Mouse (Mus musculus) C2C12 (cell line): ENCODE data around the gene Cdk15. TPM values are rescaled to one million over a fixed set of nuclear protein-coding genes. Genes with fewer than 3 reads are reported as not detected.

Experiments
- H3K27me3 ChIP-seq: one replicate; pipeline ENCODE4 v1.6.1; 2011; ENCODE audit not compliant: control insufficient read depth, insufficient read depth, insufficient read length
- H3K36me3 ChIP-seq: one replicate; pipeline ENCODE4 v1.6.1; 2011; ENCODE audit not compliant: control insufficient read depth, insufficient read depth
- H3K4me3 ChIP-seq: one replicate; pipeline ENCODE4 v1.5.1; 2011; ENCODE audit warnings: mild to moderate bottlenecking, control low read depth; ENCODE audit not compliant: poor library complexity, insufficient read depth, severe bottlenecking
- H3K79me2 ChIP-seq: one replicate; pipeline ENCODE4 v1.6.1; 2011; ENCODE audit not compliant: control insufficient read depth, insufficient read depth
- H3K79me3 ChIP-seq: one replicate; pipeline ENCODE4 v1.6.1; 2011; ENCODE audit warnings: low read depth, control low read depth
- H3ac ChIP-seq: one replicate; pipeline ENCODE3; 2011; ENCODE audit warnings: low read depth; ENCODE audit not compliant: control insufficient read depth, insufficient read length
- CEBPB ChIP-seq: IDR thresholded peaks from one replicate; pipeline ENCODE4 v1.6.1; 2011; ENCODE audit warnings: low read depth, mild to moderate bottlenecking, control low read depth, moderate library complexity
- CTCF ChIP-seq: IDR thresholded peaks from one replicate; pipeline ENCODE4 v1.5.1; 2011; ENCODE audit not compliant: control insufficient read depth, insufficient read depth, insufficient read length
- FOSL1 ChIP-seq: IDR thresholded peaks from one replicate; pipeline ENCODE4 v1.8.0; 2011; ENCODE audit warnings: mild to moderate bottlenecking, low read length; ENCODE audit not compliant: poor library complexity, insufficient read depth, severe bottlenecking
- MAX ChIP-seq: IDR thresholded peaks from one replicate; pipeline ENCODE4 v1.6.1; 2011; ENCODE audit warnings: mild to moderate bottlenecking, control low read depth
- MYOD1 ChIP-seq: IDR thresholded peaks from one replicate; pipeline ENCODE4 v1.6.1; 2011; ENCODE audit warnings: low read depth; ENCODE audit not compliant: control insufficient read depth, insufficient read length
- MYOG ChIP-seq: IDR thresholded peaks from one replicate; pipeline ENCODE4 v1.6.1; 2011; ENCODE audit not compliant: control insufficient read depth, insufficient read length; ENCODE audit errors: extremely low read depth
- USF1 ChIP-seq: IDR thresholded peaks from one replicate; pipeline ENCODE4 v1.6.1; 2011; ENCODE audit warnings: low read depth, mild to moderate bottlenecking, control low read depth, moderate library complexity
- polyA plus RNA-seq: library from polyadenylated mRNA; unstranded; fragments of >200 nt; fragmentation: generic; extraction: Trizol; gene quantifications from one replicate; pipeline ENCODE4 v1.2.1, GENCODE M21; 2012; ENCODE audit warnings: missing spikeins

Cdk15 gene
- polyA plus RNA-seq, 1 experiment, result 0.05 TPM

GRCm38 (mm10) chr1:59326854-59327395 is 70.2 kb downstream of the Cdk15 start:
- H3ac ChIP-seq, result no peak overlapping the region
- no peaks in the 10 kb centered on the region for H3K79me2 ChIP-seq
- no peak overlapping the region for H3K4me3 ChIP-seq
- no peaks in the 10 kb centered on the region for H3K36me3 ChIP-seq
- TF ChIP-seq MYOD1 (no peak), FOSL1 (no peak), MAX (no peak), CEBPB (no peak), USF1 (no peak), CTCF (no peak), MYOG (no peak)
- no peaks in the 10 kb centered on the region for H3K79me3 ChIP-seq
- H3K27me3 ChIP-seq, result no peaks in the 10 kb centered on the region

GRCm38 (mm10) chr1:59332737-59333385 is 76.2 kb downstream of the Cdk15 start:
- H3ac ChIP-seq, result no peak overlapping the region
- no peak overlapping the region for H3K4me3 ChIP-seq
- no peaks in the 10 kb centered on the region for H3K79me2 ChIP-seq
- H3K27me3 ChIP-seq, result no peaks in the 10 kb centered on the region
- no peaks in the 10 kb centered on the region for H3K36me3 ChIP-seq
- no peaks in the 10 kb centered on the region for H3K79me3 ChIP-seq
- TF ChIP-seq FOSL1 (no peak), CTCF (no peak), MYOD1 (no peak), CEBPB (no peak), USF1 (no peak), MAX (no peak), MYOG (no peak)

- Histone ChIP-seq H3K36me3 (no peaks in the 10 kb centered on the region), H3K27me3 (no peaks in the 10 kb centered on the region), H3K79me2 (no peaks in the 10 kb centered on the region), H3ac (no peak overlapping the region), H3K4me3 (no peak overlapping the region), H3K79me3 (no peaks in the 10 kb centered on the region)
- TF ChIP-seq MYOD1, result no peak
- no peak for TF ChIP-seq FOSL1
- TF ChIP-seq MAX, result no peak
- TF ChIP-seq MYOG, result no peak
- TF ChIP-seq CEBPB, result no peak
- no peak for TF ChIP-seq CTCF
- TF ChIP-seq USF1, result no peak
Observed at GRCm38 (mm10) chr1:59333386-59333759, 76.7 kb downstream of the Cdk15 start.

GRCm38 (mm10) chr1:59333860-59334561 is 77.3 kb downstream of the Cdk15 start:
- Histone ChIP-seq H3K79me3 (no peaks in the 10 kb centered on the region), H3K4me3 (no peak overlapping the region), H3K27me3 (no peaks in the 10 kb centered on the region), H3K79me2 (no peaks in the 10 kb centered on the region), H3ac (no peak overlapping the region), H3K36me3 (no peaks in the 10 kb centered on the region)
- TF ChIP-seq CEBPB (no peak), MYOG (no peak), MAX (no peak), FOSL1 (no peak), USF1 (no peak), MYOD1 (no peak), CTCF (no peak)

- Histone ChIP-seq H3K4me3 (no peak overlapping the region), H3K27me3 (no peaks in the 10 kb centered on the region), H3K79me2 (no peaks in the 10 kb centered on the region), H3ac (no peak overlapping the region), H3K36me3 (no peaks in the 10 kb centered on the region), H3K79me3 (no peaks in the 10 kb centered on the region)
- no peak for TF ChIP-seq CTCF
- no peak for TF ChIP-seq MAX
- no peak for TF ChIP-seq FOSL1
Observed at GRCm38 (mm10) chr1:59334562-59334890, 77.8 kb downstream of the Cdk15 start.

- Histone ChIP-seq H3K4me3 (no peak overlapping the region), H3K79me2 (no peaks in the 10 kb centered on the region), H3K27me3 (no peaks in the 10 kb centered on the region), H3K36me3 (no peaks in the 10 kb centered on the region), H3ac (no peak overlapping the region), H3K79me3 (no peaks in the 10 kb centered on the region)
- TF ChIP-seq CEBPB (no peak), MYOG (no peak), MAX (no peak), FOSL1 (no peak), USF1 (no peak), CTCF (no peak), MYOD1 (no peak)
Observed at GRCm38 (mm10) chr1:59336256-59336655, 79.5 kb downstream of the Cdk15 start.
